Mouse (Mus musculus): ENCODE results near the gene Fgfr4.

GRCm38 (mm10) chr13:55107694-55108093 is 44.7 kb upstream of the Fgfr4 start:
- TF ChIP-seq CTCF (IDR thresholded peaks at IDR 0.05; ENCODE audit: control insufficient read depth, insufficient read depth, low read length): no peak
- TF ChIP-seq POLR2A (IDR thresholded peaks at IDR 0.05; ENCODE audit: borderline replicate concordance, control insufficient read depth, low read depth, low read length): no peak

Measured in bone marrow, adult 2 months (tissue).